Mouse (Mus musculus): ENCODE data around the gene Cd93. TPM values are rescaled to one million over a fixed set of nuclear protein-coding genes. Genes with fewer than 3 reads are reported as not detected.

Cd93 gene
- polyA plus RNA-seq, 1 experiment from 2014 or later = 11.8 TPM

GRCm38 (mm10) chr2:148467921-148468440 is 24.6 kb upstream of the Cd93 start:
- no peak overlapping the region for H3K27ac ChIP-seq (replicated peaks)
- no peak overlapping the region for H3K4me3 ChIP-seq (replicated peaks)
- no peak overlapping the region for H3K9ac ChIP-seq
- H3K4me1 ChIP-seq = no peaks in the 10 kb centered on the region
- WGBS = 52% methylated on average over 3 of the region's 3 CpGs
- H3K4me2 ChIP-seq (replicated peaks) = no peak overlapping the region
- no peaks in the 10 kb centered on the region for H3K27me3 ChIP-seq
- no peaks in the 10 kb centered on the region for H3K36me3 ChIP-seq
- no peaks in the 10 kb centered on the region for H3K9me3 ChIP-seq (replicated peaks)
- ATAC-seq (ENCODE audit: insufficient number of reproducible peaks, low FRiP score, low TSS enrichment, low read depth) = no peak

DNA sequence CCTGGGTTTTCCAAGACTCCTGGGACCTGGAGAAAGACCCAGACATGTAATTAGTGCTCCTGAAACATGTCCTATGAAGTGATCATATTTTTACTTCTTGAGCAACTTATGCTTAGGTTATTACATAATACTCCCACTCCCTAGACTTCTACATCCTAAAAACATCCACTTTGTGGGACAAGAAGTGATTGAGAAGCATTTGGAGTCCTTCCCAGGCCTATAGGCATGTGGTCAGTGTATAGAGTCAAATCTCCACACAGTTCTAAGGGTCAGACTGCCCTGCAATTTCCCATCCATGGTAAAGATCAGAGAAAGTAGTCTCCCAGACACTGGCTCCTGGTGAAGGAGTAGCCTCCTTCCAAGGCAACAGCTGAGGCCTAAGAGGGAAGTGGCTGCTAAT is 12.0 kb upstream of the Cd93 start:
- no peak for ATAC-seq (ENCODE audit: insufficient number of reproducible peaks, low FRiP score, low TSS enrichment, low read depth)
- Histone ChIP-seq H3K27ac (replicated peaks) (no peak overlapping the region), H3K27me3 (no peaks in the 10 kb centered on the region)

DNA sequence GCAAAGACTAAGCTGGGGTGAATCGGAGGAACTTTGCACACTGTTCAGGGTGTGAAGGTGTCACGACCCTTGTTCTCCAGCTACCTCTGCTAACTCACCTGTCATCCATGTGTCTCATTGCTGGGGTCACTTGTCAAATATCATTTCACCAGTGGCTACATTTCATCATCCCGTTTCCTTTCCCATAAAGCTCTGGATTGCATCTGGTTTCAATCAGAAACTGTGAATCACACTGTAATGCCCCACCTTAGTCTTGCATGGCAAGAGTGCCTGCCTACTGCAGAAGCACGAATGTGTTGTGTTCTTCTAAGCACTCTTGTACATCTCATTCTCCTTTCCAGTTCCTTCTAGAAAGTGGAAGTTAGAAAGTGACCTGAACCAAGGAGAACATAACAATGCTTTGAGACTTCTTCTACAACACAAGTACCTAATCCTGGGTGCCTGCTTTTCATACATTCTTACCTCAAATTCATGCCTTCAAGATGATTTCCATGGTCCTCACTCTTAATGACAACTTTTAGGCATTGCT is 10.7 kb upstream of the Cd93 start:
- H3K4me3 ChIP-seq (replicated peaks) = no peak overlapping the region
- H3K4me1 ChIP-seq = no peaks in the 10 kb centered on the region
- no peak overlapping the region for H3K4me2 ChIP-seq (replicated peaks)
- no peak overlapping the region for H3K27ac ChIP-seq (replicated peaks)
- ATAC-seq (ENCODE audit: insufficient number of reproducible peaks, low FRiP score, low TSS enrichment, low read depth) = no peak
- 63% methylated on average over 4 of the region's 4 CpGs for WGBS
- no peaks in the 10 kb centered on the region for H3K36me3 ChIP-seq
- H3K27me3 ChIP-seq = no peaks in the 10 kb centered on the region
- H3K9me3 ChIP-seq (replicated peaks) = no peaks in the 10 kb centered on the region
- H3K9ac ChIP-seq = no peak overlapping the region

More for the DNA sequence above, 12.0 kb upstream of the Cd93 start:
- H3K4me1 ChIP-seq = no peaks in the 10 kb centered on the region
- H3K4me2 ChIP-seq (replicated peaks) = no peak overlapping the region
- no peak overlapping the region for H3K9ac ChIP-seq
- H3K36me3 ChIP-seq = no peaks in the 10 kb centered on the region
- H3K9me3 ChIP-seq (replicated peaks) = no peaks in the 10 kb centered on the region
- no peak overlapping the region for H3K4me3 ChIP-seq (replicated peaks)

DNA sequence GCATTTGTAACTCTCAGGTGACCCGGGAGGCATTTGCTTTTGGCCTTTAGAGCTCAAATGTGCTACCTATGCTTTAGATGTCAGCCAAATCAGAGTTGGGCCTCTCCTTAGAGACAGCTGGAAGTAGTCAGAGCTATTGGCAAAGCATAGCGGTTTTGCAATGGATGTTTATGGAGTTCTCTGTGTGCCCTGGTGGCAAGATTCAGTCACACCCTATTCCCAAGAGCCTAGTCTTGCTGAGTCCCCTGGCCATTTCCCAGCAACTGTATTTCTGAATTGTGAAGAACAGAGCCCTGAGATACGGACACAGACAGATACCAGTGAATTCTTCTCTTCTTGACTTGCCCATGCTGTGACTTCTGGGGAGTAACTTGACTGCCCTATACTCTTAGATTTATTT is 9.7 kb upstream of the Cd93 start:
- no peaks in the 10 kb centered on the region for H3K27me3 ChIP-seq
- H3K4me3 ChIP-seq (replicated peaks) = no peak overlapping the region
- no peaks in the 10 kb centered on the region for H3K4me1 ChIP-seq
- no peak for ATAC-seq (ENCODE audit: insufficient number of reproducible peaks, low FRiP score, low TSS enrichment, low read depth)
- WGBS = 81% methylated on average over 3 of the region's 3 CpGs
- H3K36me3 ChIP-seq = no peaks in the 10 kb centered on the region
- no peaks in the 10 kb centered on the region for H3K9me3 ChIP-seq (replicated peaks)
- H3K9ac ChIP-seq = no peak overlapping the region
- no peak overlapping the region for H3K4me2 ChIP-seq (replicated peaks)
- H3K27ac ChIP-seq (replicated peaks) = no peak overlapping the region

DNA sequence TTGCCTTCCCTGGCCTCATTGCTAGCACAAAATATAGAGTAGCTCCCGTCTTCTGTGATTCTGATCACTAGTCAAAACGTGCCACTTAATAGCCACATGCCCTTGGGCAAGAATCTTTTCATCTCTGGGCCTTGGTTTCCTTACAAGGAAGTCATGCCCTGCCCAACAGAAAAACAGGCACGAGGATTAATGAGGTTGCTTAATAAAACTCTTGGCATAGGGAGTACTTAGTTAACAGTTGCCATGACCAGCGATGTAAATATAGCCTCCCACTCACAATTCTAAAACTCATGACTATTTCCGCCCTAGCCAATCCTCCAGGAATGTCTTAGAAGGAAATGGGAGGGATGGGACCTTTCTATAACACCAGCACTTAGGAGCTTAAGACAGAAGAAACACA is 8.1 kb upstream of the Cd93 start:
- no peaks in the 10 kb centered on the region for H3K4me1 ChIP-seq
- no peaks in the 10 kb centered on the region for H3K27me3 ChIP-seq
- H3K4me3 ChIP-seq (replicated peaks) = no peak overlapping the region
- 60% methylated on average over 5 of the region's 5 CpGs for whole genome bisulfite sequencing
- no peak overlapping the region for H3K9ac ChIP-seq
- H3K4me2 ChIP-seq (replicated peaks) = no peak overlapping the region
- no peak for ATAC-seq (ENCODE audit: insufficient number of reproducible peaks, low FRiP score, low TSS enrichment, low read depth)
- no peaks in the 10 kb centered on the region for H3K9me3 ChIP-seq (replicated peaks)
- H3K36me3 ChIP-seq = no peaks in the 10 kb centered on the region
- H3K27ac ChIP-seq (replicated peaks) = no peak overlapping the region

- no peak overlapping the region for H3K9ac ChIP-seq
These were observed 7.3 kb upstream of the Cd93 start for GRCm38 (mm10) chr2:148450616-148451015.

DNA sequence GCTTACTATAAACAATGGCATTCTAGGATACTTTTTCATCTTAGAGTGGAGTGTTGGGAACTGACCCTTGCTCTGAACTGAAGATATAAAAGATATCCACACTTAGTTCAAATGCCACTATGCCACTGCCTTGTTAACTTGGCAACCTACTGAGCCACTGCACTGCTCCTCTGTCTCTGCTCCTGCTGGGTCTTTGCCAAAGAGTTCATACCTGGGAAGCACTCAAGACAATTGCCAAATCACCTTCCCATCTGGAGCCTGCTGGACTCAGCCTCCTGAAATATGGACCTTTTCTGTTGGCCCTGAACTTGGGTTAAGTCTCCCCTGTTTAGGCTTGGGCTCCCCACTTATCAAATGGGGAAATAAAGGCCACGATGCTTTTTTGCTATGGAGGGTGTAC is 6.3 kb upstream of the Cd93 start:
- H3K36me3 ChIP-seq = no peaks in the 10 kb centered on the region
- WGBS = 92% methylated on average over 1 of the region's 1 CpGs
- H3K9ac ChIP-seq = no peak overlapping the region

More at GRCm38 (mm10) chr2:148450616-148451015, 7.3 kb upstream of the Cd93 start:
- WGBS = 70% methylated on average over 5 of the region's 5 CpGs
- no peak for ATAC-seq (ENCODE audit: insufficient number of reproducible peaks, low FRiP score, low TSS enrichment, low read depth)
- Histone ChIP-seq H3K27ac (replicated peaks) (no peak overlapping the region), H3K4me3 (replicated peaks) (no peak overlapping the region), H3K4me1 (no peaks in the 10 kb centered on the region), H3K27me3 (no peaks in the 10 kb centered on the region), H3K36me3 (no peaks in the 10 kb centered on the region), H3K4me2 (replicated peaks) (no peak overlapping the region), H3K9me3 (replicated peaks) (no peaks in the 10 kb centered on the region)

GRCm38 (mm10) chr2:148446446-148446845 is 3.1 kb upstream of the Cd93 start:
- no peak overlapping the region for H3K4me3 ChIP-seq (replicated peaks)
- no peaks in the 10 kb centered on the region for H3K9me3 ChIP-seq (replicated peaks)
- H3K9ac ChIP-seq = no peak overlapping the region
- H3K4me2 ChIP-seq (replicated peaks) = no peak overlapping the region
- no peaks in the 10 kb centered on the region for H3K4me1 ChIP-seq
- no peaks in the 10 kb centered on the region for H3K27me3 ChIP-seq
- no peaks in the 10 kb centered on the region for H3K36me3 ChIP-seq
- WGBS = 78% methylated on average over 3 of the region's 3 CpGs
- ATAC-seq (ENCODE audit: insufficient number of reproducible peaks, low FRiP score, low TSS enrichment, low read depth) = no peak
- H3K27ac ChIP-seq (replicated peaks) = no peak overlapping the region

More for the DNA sequence above, 6.3 kb upstream of the Cd93 start:
- Histone ChIP-seq H3K4me1 (no peaks in the 10 kb centered on the region), H3K27me3 (no peaks in the 10 kb centered on the region), H3K4me3 (replicated peaks) (no peak overlapping the region), H3K4me2 (replicated peaks) (no peak overlapping the region), H3K27ac (replicated peaks) (no peak overlapping the region), H3K9me3 (replicated peaks) (no peaks in the 10 kb centered on the region)
- ATAC-seq (ENCODE audit: insufficient number of reproducible peaks, low FRiP score, low TSS enrichment, low read depth) = no peak

GRCm38 (mm10) chr2:148445616-148446015 is 2.3 kb upstream of the Cd93 start:
- no peak for ATAC-seq (ENCODE audit: insufficient number of reproducible peaks, low FRiP score, low TSS enrichment, low read depth)
- Histone ChIP-seq H3K27me3 (no peaks in the 10 kb centered on the region), H3K4me2 (replicated peaks) (no peak overlapping the region), H3K9ac (no peak overlapping the region), H3K4me3 (replicated peaks) (no peak overlapping the region), H3K27ac (replicated peaks) (no peak overlapping the region), H3K9me3 (replicated peaks) (no peaks in the 10 kb centered on the region), H3K36me3 (no peaks in the 10 kb centered on the region), H3K4me1 (no peaks in the 10 kb centered on the region)
- WGBS = 76% methylated on average over 1 of the region's 1 CpGs

GRCm38 (mm10) chr2:148444472-148444871 is 1.1 kb upstream of the Cd93 start:
- H3K9me3 ChIP-seq (replicated peaks) = no peaks in the 10 kb centered on the region
- no peaks in the 10 kb centered on the region for H3K4me1 ChIP-seq
- H3K27ac ChIP-seq (replicated peaks) = no peak overlapping the region

GRCm38 (mm10) chr2:148442710-148443109 is 653 bp downstream of the Cd93 start:
- H3K4me3 ChIP-seq (replicated peaks) = peak overlapping the region; percentile 16
- H3K36me3 ChIP-seq = no peaks in the 10 kb centered on the region
- H3K4me2 ChIP-seq (replicated peaks) = no peak overlapping the region
- no peaks in the 10 kb centered on the region for H3K4me1 ChIP-seq
- 76% methylated on average over 4 of the region's 4 CpGs for WGBS
- 0 out of 2 replicates have a peak overlapping the region, but pooled peaks have one; percentile 8 for H3K27ac ChIP-seq (replicated peaks)
- no peaks in the 10 kb centered on the region for H3K9me3 ChIP-seq (replicated peaks)
- no peaks in the 10 kb centered on the region for H3K27me3 ChIP-seq
- no peak overlapping the region for H3K9ac ChIP-seq
- no peak for ATAC-seq (ENCODE audit: insufficient number of reproducible peaks, low FRiP score, low TSS enrichment, low read depth)

More at GRCm38 (mm10) chr2:148444472-148444871, 1.1 kb upstream of the Cd93 start:
- Histone ChIP-seq H3K36me3 (no peaks in the 10 kb centered on the region), H3K27me3 (no peaks in the 10 kb centered on the region), H3K4me2 (replicated peaks) (no peak overlapping the region), H3K4me3 (replicated peaks) (no peak overlapping the region), H3K9ac (no peak overlapping the region)
- 61% methylated on average over 1 of the region's 1 CpGs for WGBS
- ATAC-seq (ENCODE audit: insufficient number of reproducible peaks, low FRiP score, low TSS enrichment, low read depth) = no peak

DNA sequence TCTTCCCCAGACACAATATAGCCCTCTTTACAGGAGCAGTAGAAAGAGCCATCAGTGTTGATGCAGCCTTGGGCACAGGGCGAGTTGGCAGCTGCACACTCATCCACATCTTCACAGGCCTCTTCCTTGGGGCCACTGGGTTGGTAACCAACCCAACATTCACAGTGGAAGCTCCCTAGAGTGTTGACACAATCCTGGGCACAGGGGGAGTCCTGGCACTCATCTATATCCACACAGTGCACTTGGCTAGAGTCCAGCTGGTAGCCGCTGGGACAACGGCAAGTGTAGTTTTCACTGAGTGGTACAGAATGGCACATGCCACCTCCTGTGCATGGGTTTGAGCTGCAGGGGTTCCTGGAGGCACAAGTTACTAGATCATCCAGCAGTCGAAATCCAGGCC is 1.2 kb downstream of the Cd93 start:
- no peaks in the 10 kb centered on the region for H3K27me3 ChIP-seq
- ATAC-seq (ENCODE audit: insufficient number of reproducible peaks, low FRiP score, low TSS enrichment, low read depth) = no peak
- H3K9ac ChIP-seq = no peak overlapping the region
- H3K4me2 ChIP-seq (replicated peaks) = no peak overlapping the region
- H3K27ac ChIP-seq (replicated peaks) = no peak overlapping the region
- no peaks in the 10 kb centered on the region for H3K36me3 ChIP-seq
- no peaks in the 10 kb centered on the region for H3K4me1 ChIP-seq
- H3K4me3 ChIP-seq (replicated peaks) = 0 out of 2 replicates have a peak overlapping the region, but pooled peaks have one; percentile 10
- H3K9me3 ChIP-seq (replicated peaks) = no peaks in the 10 kb centered on the region
- 85% methylated on average over 4 of the region's 4 CpGs for WGBS
